Mouse (Mus musculus) midbrain, embryonic 15.5 days (tissue): ENCODE data around the gene Kcng4. TPM values are rescaled to one million over a fixed set of nuclear protein-coding genes. Genes with fewer than 3 reads are reported as not detected.

Experiments
- ATAC-seq: fragments of 200-750 bp; cut with Nextera tagmentation; replicated peaks from 2 replicates; pipeline ENCODE4 v1.8.0; 2017; ENCODE audit warnings: moderate TSS enrichment
- H3K27ac ChIP-seq: fragments of 300-500 bp; sonication (generic); 2 replicates; pipeline ENCODE4 v1.5.1; 2015; ENCODE audit warnings: mild to moderate bottlenecking, inconsistent platforms
- H3K27me3 ChIP-seq: fragments of 300-500 bp; sonication (generic); replicated peaks from 2 replicates; pipeline ENCODE4 v1.6.1; 2015; ENCODE audit warnings: inconsistent platforms
- H3K36me3 ChIP-seq: fragments of 300-500 bp; sonication (generic); replicated peaks from 2 replicates; pipeline ENCODE4 v1.6.1; 2015; ENCODE audit warnings: inconsistent platforms
- H3K4me1 ChIP-seq: fragments of 300-500 bp; sonication (generic); 2 replicates; pipeline ENCODE4 v1.6.1; 2015; ENCODE audit warnings: inconsistent platforms
- H3K4me2 ChIP-seq: fragments of 300-500 bp; sonication (generic); 2 replicates; pipeline ENCODE4 v1.6.1; 2015; ENCODE audit warnings: inconsistent platforms, mild to moderate bottlenecking, moderate library complexity
- H3K4me3 ChIP-seq: fragments of 300-500 bp; sonication (generic); 2 replicates; pipeline ENCODE4 v1.5.1; 2015; ENCODE audit warnings: mild to moderate bottlenecking, inconsistent platforms
- H3K9ac ChIP-seq: fragments of 300-500 bp; sonication (generic); 2 replicates; pipeline ENCODE4 v1.6.1; 2015; ENCODE audit warnings: mild to moderate bottlenecking, inconsistent platforms
- H3K9me3 ChIP-seq: fragments of 300-500 bp; sonication (generic); 2 replicates; pipeline ENCODE4 v1.6.1; 2016; ENCODE audit warnings: inconsistent platforms
- WGBS: fragments of 180-500 bp; shearing (Covaris S2); methylation state at CpG from one replicate; pipeline ENCODE4 v1.1.7; 2015; ENCODE audit warnings: mixed read lengths; 5-methylcytosine and 5-hydroxymethylcytosine counted together
- polyA plus RNA-seq: library from polyadenylated mRNA; unstranded; fragments of >200 nt; fragmentation: Nextera tagmentation; extraction: Ambion mirVana; gene quantifications from 2 replicates; pipeline ENCODE4 v1.2.1, GENCODE M21; 2015

Gene Kcng4
- polyA plus RNA-seq, 1 experiment from 2014 or later, result 0.14 TPM

DNA sequence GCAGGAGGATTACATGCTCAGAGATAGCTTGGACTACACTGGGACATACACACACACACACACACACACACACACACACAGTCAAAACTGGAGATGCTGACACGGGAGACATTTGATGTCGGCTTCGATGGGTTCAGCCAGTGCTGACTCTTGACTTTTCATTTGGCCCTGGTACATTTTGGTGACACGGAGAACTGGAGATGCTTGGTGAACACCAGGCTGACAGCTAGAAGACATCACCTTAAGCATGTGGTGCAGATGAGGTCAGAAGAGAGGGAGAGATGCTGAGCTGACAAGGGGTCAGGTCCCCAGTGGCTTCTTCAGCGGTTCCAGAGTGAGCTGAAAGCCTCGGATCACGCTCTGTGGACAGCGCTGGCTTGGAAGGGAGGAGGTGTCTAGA is 12.4 kb downstream of the Kcng4 start:
- Histone ChIP-seq H3K27me3 (no peaks in the 10 kb centered on the region), H3K4me2 (no peak overlapping the region), H3K9me3 (no peaks in the 10 kb centered on the region), H3K4me1 (no peaks in the 10 kb centered on the region), H3K4me3 (no peak overlapping the region), H3K27ac (no peak overlapping the region), H3K9ac (no peak overlapping the region), H3K36me3 (no peaks in the 10 kb centered on the region)
- 84% methylated on average over 8 of the region's 8 CpGs for WGBS
- ATAC-seq, result no peak

DNA sequence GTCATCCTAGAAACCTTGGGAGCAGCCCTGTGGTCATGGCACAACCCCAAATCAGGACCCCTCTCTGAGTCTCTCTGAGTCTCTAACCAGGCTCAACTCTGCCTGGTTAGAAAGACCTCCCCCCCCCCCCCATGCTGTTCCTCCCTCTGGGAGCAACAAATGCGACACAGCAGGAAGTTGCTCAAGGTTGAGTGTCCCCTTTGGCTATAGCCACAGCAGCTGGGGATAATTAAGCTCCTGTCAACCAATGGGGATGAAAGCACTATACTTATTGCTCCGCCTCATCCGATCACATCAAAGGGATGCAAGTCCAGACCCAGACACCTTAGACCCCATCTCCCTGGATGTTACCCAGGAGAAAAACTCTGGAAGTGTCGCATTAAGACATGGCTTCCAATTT is 12.9 kb downstream of the Kcng4 start:
- H3K36me3 ChIP-seq, result no peaks in the 10 kb centered on the region
- no peak for ATAC-seq
- no peaks in the 10 kb centered on the region for H3K9me3 ChIP-seq
- WGBS, result 54% methylated on average over 4 of the region's 4 CpGs
- no peaks in the 10 kb centered on the region for H3K27me3 ChIP-seq
- H3K27ac ChIP-seq, result no peak overlapping the region
- no peak overlapping the region for H3K4me3 ChIP-seq
- H3K9ac ChIP-seq, result no peak overlapping the region
- H3K4me1 ChIP-seq, result no peaks in the 10 kb centered on the region
- no peak overlapping the region for H3K4me2 ChIP-seq

DNA sequence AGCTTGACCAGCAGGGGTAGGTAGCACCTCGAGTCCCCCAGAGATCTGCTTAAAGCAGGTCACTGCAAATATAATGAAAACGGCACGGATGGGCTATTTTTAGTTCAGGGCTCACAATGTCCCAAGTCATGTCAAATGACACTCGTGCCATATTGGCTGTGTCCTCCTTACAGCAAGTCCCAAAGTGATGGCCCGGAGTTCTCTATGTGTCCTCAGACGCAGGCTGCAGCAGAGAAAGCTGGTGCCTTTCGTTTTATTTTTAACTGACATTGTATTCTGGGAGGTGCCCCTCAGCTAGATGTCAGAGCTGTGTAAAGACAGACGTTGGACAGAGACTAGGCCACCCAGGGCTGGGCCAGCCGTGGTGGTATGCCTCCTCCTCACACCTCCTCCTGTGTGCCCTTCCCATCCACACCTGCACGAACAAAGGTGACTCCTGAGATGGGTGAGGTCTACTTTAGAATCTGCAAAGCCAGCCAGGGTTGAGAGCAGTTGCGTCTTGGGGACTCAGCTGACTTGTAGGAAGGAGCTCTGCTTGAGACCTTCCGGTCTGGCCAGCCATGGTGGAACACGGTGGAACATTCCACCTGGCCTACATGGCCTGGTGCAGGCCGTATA is 14.5 kb downstream of the Kcng4 start:
- H3K27me3 ChIP-seq, result no peaks in the 10 kb centered on the region
- H3K4me3 ChIP-seq, result no peak overlapping the region
- no peak overlapping the region for H3K27ac ChIP-seq
- no peaks in the 10 kb centered on the region for H3K4me1 ChIP-seq
- no peak overlapping the region for H3K4me2 ChIP-seq
- H3K9me3 ChIP-seq, result no peaks in the 10 kb centered on the region
- H3K36me3 ChIP-seq, result no peaks in the 10 kb centered on the region
- no peak for ATAC-seq
- H3K9ac ChIP-seq, result no peak overlapping the region
- WGBS, result 90% methylated on average over 14 of the region's 14 CpGs

DNA sequence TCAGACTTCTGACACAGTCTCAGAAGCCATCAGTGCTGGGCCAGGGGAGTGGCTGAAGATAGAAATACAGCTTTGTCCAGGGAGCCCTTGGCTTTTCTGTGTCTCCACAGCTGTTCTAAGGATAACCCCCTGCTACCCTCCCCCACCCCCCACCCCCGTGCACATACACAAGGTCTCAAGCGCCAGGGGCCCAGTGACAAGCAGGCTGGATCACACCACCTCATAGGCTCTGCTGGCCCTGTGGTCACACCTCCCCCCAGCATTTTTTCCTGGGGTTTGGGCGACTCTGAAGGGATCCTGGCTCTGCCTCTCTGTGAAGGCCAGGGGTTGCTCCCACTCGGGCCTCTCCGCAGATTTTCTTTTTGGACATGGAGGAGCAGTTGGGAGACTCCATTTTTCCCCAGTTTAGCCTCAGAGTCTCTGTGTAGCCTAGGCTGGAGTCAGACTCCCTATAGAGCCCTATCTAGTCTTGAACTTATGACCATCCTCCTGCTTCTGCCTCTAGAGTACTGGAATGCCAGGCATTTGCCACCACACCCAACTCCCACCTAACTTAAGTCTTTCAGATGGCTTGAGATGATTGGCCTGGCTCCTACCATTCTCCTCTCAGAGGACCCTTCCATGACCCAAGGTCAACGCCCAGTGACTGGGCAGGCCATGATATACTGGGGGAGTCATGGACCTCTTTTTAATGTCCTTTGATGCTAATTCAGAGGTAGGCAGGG is 15.2 kb downstream of the Kcng4 start:
- Histone ChIP-seq H3K9me3 (no peaks in the 10 kb centered on the region), H3K4me1 (no peaks in the 10 kb centered on the region), H3K4me3 (no peak overlapping the region), H3K27ac (no peak overlapping the region), H3K27me3 (no peaks in the 10 kb centered on the region), H3K9ac (no peak overlapping the region), H3K4me2 (no peak overlapping the region), H3K36me3 (no peaks in the 10 kb centered on the region)
- 69% methylated on average over 6 of the region's 6 CpGs for WGBS
- ATAC-seq, result no peak

DNA sequence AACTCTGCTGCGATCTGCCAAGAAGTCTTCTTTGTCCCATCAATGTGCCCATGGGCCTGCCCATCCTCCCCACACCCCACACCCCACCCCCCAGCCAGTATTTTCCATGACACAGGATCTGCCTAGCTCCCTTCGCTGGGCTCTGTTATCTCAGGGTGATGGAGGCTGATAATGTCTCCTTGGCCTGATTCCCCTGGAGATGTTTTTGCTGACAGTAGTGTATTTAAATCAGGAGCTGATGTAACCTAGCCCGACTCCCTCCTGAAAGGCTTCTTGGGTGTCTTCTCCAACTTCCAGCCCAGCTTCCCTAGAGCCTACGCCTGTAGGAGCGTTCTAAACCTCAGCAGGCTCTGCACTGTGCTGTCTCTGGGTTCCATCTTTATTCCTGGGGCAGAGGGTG is 16.6 kb downstream of the Kcng4 start:
- Histone ChIP-seq H3K36me3 (no peaks in the 10 kb centered on the region), H3K9me3 (no peaks in the 10 kb centered on the region), H3K4me3 (no peak overlapping the region), H3K9ac (no peak overlapping the region), H3K27ac (no peak overlapping the region), H3K27me3 (no peaks in the 10 kb centered on the region), H3K4me1 (no peaks in the 10 kb centered on the region), H3K4me2 (no peak overlapping the region)
- no peak for ATAC-seq
- whole genome bisulfite sequencing, result 75% methylated on average over 5 of the region's 5 CpGs

DNA sequence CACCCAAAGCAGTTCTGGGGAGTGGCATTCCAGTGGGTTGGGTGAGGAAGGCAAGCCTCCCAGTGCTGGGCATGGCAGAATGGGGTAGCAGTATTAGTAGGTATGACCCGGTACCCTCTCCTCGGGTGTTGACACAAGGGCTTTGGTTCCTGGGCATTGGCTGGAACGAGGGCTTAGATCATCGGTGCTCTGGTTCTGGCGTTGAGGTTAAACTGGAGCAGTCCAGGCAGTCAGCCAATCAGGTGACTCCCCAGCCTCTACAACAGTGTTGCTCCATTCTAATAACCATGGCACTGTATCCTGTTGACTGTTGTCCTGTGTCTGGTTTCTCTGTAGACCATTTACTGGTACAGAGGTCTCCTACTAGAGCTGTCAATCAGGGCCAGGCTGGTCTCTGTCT is 17.9 kb downstream of the Kcng4 start:
- H3K4me1 ChIP-seq, result no peaks in the 10 kb centered on the region
- H3K4me3 ChIP-seq, result no peak overlapping the region
- H3K36me3 ChIP-seq, result no peaks in the 10 kb centered on the region
- ATAC-seq, result no peak
- H3K27ac ChIP-seq, result no peak overlapping the region
- no peak overlapping the region for H3K9ac ChIP-seq
- no peaks in the 10 kb centered on the region for H3K9me3 ChIP-seq
- WGBS, result 90% methylated on average over 5 of the region's 5 CpGs
- no peaks in the 10 kb centered on the region for H3K27me3 ChIP-seq
- no peak overlapping the region for H3K4me2 ChIP-seq

DNA sequence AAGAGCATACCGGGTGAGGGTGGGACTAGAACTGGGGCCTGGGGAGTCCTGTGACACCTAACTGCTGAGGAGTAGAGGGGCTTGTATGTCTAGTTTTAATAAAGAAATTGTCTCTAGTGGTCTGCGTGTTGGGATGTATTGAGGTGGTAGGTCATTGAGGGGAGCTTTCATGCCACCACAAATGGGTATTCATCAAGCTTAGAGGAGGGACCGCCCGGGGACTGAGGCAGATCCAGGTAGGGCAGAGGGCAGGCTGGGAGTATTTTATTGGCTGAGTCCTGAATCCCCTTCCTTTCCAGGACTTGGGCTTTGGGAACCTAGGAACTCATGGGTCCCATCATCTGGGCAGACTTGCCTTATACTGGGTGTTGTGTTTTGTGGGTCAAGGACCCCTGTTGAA is 18.7 kb downstream of the Kcng4 start:
- WGBS, result 91% methylated on average over 4 of the region's 4 CpGs
- Histone ChIP-seq H3K4me1 (no peaks in the 10 kb centered on the region), H3K4me3 (no peak overlapping the region), H3K4me2 (no peak overlapping the region), H3K9me3 (no peaks in the 10 kb centered on the region), H3K27ac (no peak overlapping the region), H3K36me3 (no peaks in the 10 kb centered on the region), H3K9ac (no peak overlapping the region), H3K27me3 (no peaks in the 10 kb centered on the region)
- no peak for ATAC-seq

DNA sequence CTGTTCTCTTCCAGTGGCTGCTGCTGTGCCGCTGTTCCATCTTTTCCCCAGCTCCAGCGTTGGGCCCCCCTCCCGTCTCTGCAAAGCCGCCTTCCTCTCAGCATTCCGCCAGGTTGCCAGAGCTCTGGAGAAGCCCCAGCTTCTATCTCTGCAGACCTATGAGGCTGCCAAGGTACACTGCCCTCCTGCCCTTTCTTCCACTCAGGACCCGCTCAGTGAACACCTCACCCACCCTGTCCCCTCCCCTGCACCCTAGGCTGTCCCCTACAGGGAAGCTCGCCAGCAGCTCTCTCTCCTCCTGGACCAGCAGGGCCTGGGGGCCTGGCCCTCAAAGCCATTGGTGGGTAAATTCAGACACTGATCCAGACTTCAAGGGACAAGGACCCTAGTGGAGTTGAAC is 19.1 kb downstream of the Kcng4 start:
- Histone ChIP-seq H3K27me3 (no peaks in the 10 kb centered on the region), H3K9me3 (no peaks in the 10 kb centered on the region), H3K9ac (no peak overlapping the region), H3K4me3 (no peak overlapping the region), H3K36me3 (no peaks in the 10 kb centered on the region), H3K27ac (no peak overlapping the region), H3K4me1 (no peaks in the 10 kb centered on the region), H3K4me2 (no peak overlapping the region)
- no peak for ATAC-seq
- WGBS, result 87% methylated on average over 6 of the region's 7 CpGs

DNA sequence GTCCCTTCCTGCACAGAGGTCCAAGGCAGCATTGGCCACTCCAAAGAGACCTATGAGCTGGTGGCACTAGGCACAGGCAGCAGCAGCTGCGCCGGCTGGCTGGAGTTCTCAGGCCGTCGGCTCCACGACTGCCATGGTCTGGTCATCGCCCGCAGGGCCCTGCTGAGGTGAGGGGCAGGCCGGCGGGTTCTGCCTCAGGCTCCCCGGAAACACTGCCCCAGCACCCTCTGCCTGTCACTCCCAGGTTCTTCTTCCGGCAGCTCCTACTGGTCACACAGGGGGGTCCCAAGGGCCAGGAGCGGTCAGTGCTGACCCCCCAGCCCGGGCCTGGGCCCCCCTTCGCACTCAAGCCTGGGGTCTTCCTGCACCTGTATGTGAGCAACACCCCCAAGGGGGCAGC is 20.4 kb downstream of the Kcng4 start:
- Histone ChIP-seq H3K9me3 (no peaks in the 10 kb centered on the region), H3K4me3 (no peak overlapping the region), H3K4me2 (no peak overlapping the region), H3K9ac (no peak overlapping the region), H3K27ac (no peak overlapping the region), H3K4me1 (no peaks in the 10 kb centered on the region), H3K36me3 (no peaks in the 10 kb centered on the region), H3K27me3 (no peaks in the 10 kb centered on the region)
- no peak for ATAC-seq
- 67% methylated on average over 14 of the region's 14 CpGs for WGBS

DNA sequence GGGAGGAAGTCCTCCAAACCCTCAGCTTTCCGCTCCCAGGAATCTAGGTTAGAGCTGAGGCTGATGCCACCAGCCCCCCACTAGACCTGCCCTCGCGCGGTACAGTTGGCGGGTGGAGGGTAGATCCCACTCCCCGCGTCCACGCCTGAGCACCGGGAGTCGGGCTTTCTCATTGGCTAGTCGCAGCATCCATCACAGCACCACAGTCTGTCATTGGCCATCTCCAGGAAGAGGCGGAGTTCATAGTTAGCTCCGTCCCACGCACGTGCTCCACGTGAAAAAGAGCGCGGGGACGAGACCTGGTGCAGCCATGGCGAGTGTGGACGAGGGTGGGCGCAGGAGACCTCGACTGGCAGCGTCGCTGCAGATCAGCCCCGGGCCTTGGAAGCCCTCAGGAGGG is 23.0 kb downstream of the Kcng4 start, which contains the start of gene Adad2:
Adad2 (plus strand) TSS at position 277 of the 400 bp plus-strand sequence.
- H3K27ac ChIP-seq, result no peak within 1 kb of the TSS
- H3K4me2 ChIP-seq, result no peak within 1 kb of the TSS
- no peaks in the 10 kb centered on the region for H3K27me3 ChIP-seq
- no peak within 1 kb of the TSS for H3K4me3 ChIP-seq
- no peaks in the 10 kb centered on the region for H3K4me1 ChIP-seq
- H3K9me3 ChIP-seq, result no peaks in the 10 kb centered on the region
- H3K36me3 ChIP-seq, result no peaks in the 10 kb centered on the region
- H3K9ac ChIP-seq, result no peak within 1 kb of the TSS
- 86% methylated on average over 26 of the region's 26 CpGs for WGBS
- no peak for ATAC-seq

DNA sequence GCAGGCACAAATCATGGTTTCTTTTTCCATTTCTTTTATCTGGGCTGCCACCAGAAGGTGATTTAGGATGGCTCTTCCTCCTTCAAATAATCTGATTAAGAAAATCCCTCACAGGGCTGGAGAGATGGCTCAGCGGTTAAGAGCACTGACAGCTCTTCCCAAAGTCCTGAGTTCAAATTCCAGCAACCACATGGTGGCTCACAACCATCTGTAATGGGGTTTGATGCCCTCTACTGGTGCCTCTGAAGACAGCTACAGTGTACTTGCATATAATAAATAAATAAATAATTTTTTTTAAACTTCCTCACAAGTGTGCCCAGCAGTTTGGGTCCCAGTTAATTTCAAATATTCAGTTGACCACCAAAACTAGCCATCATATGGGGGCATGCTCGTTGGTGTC is 29.3 kb downstream of the Kcng4 start:
- H3K27ac ChIP-seq, result no peak overlapping the region
- 93% methylated on average over 2 of the region's 2 CpGs for WGBS

DNA sequence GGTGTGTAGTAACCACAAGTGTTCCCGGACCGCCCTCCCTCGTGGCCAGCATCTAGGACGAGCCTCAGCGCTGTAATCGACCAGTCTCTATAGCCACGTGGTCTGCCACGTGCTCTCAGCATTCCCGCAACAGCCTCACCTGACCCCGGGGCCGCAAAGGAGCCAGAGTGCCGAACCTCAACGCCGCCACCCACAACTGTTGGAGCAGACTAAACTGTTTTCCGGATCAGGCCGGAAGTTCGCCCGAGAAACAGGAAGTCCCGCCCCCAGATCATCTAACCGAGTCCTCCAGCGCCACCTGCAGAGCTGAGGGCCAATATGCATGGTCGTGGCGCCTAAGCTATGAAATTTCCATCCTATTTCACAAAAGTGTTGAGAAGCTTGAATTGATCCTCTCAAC is 30.5 kb downstream of the Kcng4 start, which contains the start of gene Taf1c:
Taf1c (minus strand) TSS at position 227 of the 400 bp plus-strand sequence.
- Histone ChIP-seq H3K4me3 (peak within 1 kb of the TSS; percentile 89), H3K36me3 (peaks cover 10% of the 10 kb centered on the region; the same call in 1 of the 2 replicates), H3K27ac (peak within 1 kb of the TSS; percentile 64), H3K27me3 (no peaks in the 10 kb centered on the region), H3K9ac (peak within 1 kb of the TSS; percentile 85), H3K9me3 (no peaks in the 10 kb centered on the region), H3K4me1 (peaks cover 18% of the 10 kb centered on the region), H3K4me2 (peak within 1 kb of the TSS; percentile 89)
- ATAC-seq, result peak; percentile 89
- under 1% methylated on average over 23 of the region's 23 CpGs for WGBS

More for the DNA sequence above, 29.3 kb downstream of the Kcng4 start:
- ATAC-seq, result no peak
- Histone ChIP-seq H3K9me3 (no peaks in the 10 kb centered on the region), H3K4me1 (peaks cover 18% of the 10 kb centered on the region), H3K9ac (no peak overlapping the region), H3K4me2 (no peak overlapping the region), H3K4me3 (no peak overlapping the region), H3K36me3 (no peaks in the 10 kb centered on the region; the same call in 1 of the 2 replicates), H3K27me3 (no peaks in the 10 kb centered on the region)

DNA sequence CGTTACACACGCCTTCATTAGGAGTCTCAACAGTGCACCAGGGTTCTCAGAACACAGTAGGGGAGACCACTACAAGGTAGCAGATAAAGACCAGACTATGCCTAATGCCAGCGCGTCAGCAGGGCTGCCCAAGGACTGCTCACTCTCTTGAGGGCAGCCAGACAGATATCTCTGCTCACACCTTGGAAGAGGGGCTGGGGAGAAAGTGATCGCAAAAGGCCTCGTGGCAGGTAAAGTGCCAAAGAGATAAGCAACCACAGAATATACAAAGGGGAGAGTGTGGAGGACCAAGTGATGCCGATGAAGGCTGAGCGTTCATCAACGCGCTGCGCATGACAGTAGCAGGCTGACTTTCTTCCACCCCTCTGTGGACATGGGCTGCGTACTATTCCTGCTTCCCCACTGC is 31.1 kb downstream of the Kcng4 start:
- Histone ChIP-seq H3K4me3 (peak overlapping the region; percentile 89), H3K9ac (peak overlapping the region; percentile 85), H3K27me3 (no peaks in the 10 kb centered on the region), H3K36me3 (peaks cover 13% of the 10 kb centered on the region), H3K9me3 (no peaks in the 10 kb centered on the region), H3K4me1 (peaks cover 18% of the 10 kb centered on the region), H3K4me2 (peak overlapping the region; percentile 89), H3K27ac (peak overlapping the region; percentile 64)
- 46% methylated on average over 12 of the region's 12 CpGs for WGBS
- peak; percentile 48; the same call in 1 of the 2 replicates for ATAC-seq
